Mouse (Mus musculus) heart, postnatal 25 days (tissue): ENCODE measurements around the gene Mrvi1. TPM values are rescaled to one million over a fixed set of nuclear protein-coding genes. Genes with fewer than 3 reads are reported as not detected.

Source experiments
- total RNA-seq, 2 experiments: library from RNA; stranded (reverse); gene quantifications; 2 replicates each; pipeline ENCODE4 v1.2.3; 2021

Gene Mrvi1
- total RNA-seq, 2 experiments from 2014 or later = 10.6 to 16.1 TPM

Other genes with a start within 250 kb of the Mrvi1 start
- gene Ampd3, start 214.3 kb downstream of the Mrvi1 start, total RNA-seq = 10 to 100 TPM; 46.0 to 46.2 TPM
- gene Rnf141, start 138.0 kb downstream of the Mrvi1 start, total RNA-seq = 10 to 100 TPM; 31.9 to 41.0 TPM
- 10 to 100 TPM; 21.8 to 22.0 TPM for gene Lyve1, start 119.2 kb downstream of the Mrvi1 start, total RNA-seq
- 10 to 100 TPM; 15.2 to 19.3 TPM for gene Ctr9, start 46.5 kb upstream of the Mrvi1 start, total RNA-seq
- gene Eif4g2, start 100.6 kb upstream of the Mrvi1 start, total RNA-seq = 1,000 to 10,000 TPM in 1 of 2 experiments, 100 to 1,000 TPM in 1; 975 to 1,085 TPM